In genomic region chr14:27198490-27199089, GRCm38 (mm10) we compare ENCODE assay signal across 15 mouse cellular contexts.
"Had no signal": no experiment of that assay in that cellular context is flagged by ENCODE, and none has a peak within 500 bp of the region (broad histone marks: within the 10 kb centered on the region; RNA-seq: fewer than 3 reads in every experiment).

No protein-coding gene starts in this region.

- DNase-seq: kidney, adult 11 months; kidney, adult 8-10 months; kidney, postnatal 25 days; layer of hippocampus, postnatal 36 days; liver, embryonic 13.5 days; lung, adult 2 months; lung, postnatal 14 days; lung, postnatal 4 days; midbrain, embryonic 14.5 days; retina, postnatal 1 day; thymus, postnatal 25 days had no signal

- H3K4me1 ChIP-seq: kidney, embryonic 15.5 days; liver, embryonic 13.5 days had no signal

- H3K4me2 ChIP-seq: kidney, embryonic 15.5 days; liver, embryonic 13.5 days; midbrain, embryonic 11.5 days had no signal

- H3K9me3 ChIP-seq: kidney, embryonic 15.5 days; liver, embryonic 13.5 days had no signal

- H3K9ac ChIP-seq: kidney, embryonic 15.5 days; liver, embryonic 13.5 days had no signal

- H3K36me3 ChIP-seq: kidney, embryonic 15.5 days; liver, embryonic 13.5 days had no signal

- H3K4me3 ChIP-seq: kidney, embryonic 15.5 days; layer of hippocampus, adult 2 months; left cerebral cortex, adult 2 months; liver, embryonic 13.5 days had no signal

- H3K27me3 ChIP-seq: kidney, embryonic 15.5 days; liver, embryonic 13.5 days had no signal

- H3K27ac ChIP-seq: kidney, embryonic 15.5 days; left cerebral cortex, adult 2 months; liver, embryonic 13.5 days had no signal
